Mouse (Mus musculus) bone marrow macrophage, adult 2 months (primary cell): ENCODE measurements around the gene Crb2.

Experiments
- CTCF ChIP-seq: IDR thresholded peaks from 2 replicates; pipeline ENCODE4 v1.5.1; 2012; ENCODE audit warnings: low read depth, mild to moderate bottlenecking, low read length, moderate library complexity
- POLR2A ChIP-seq: IDR thresholded peaks from 2 replicates; pipeline ENCODE4 v1.6.1; 2012; ENCODE audit warnings: mild to moderate bottlenecking, low read depth, low read length, borderline replicate concordance

GRCm38 (mm10) chr2:37839922-37840321, 63.9 kb downstream of the Crb2 start:
- no peak for TF ChIP-seq CTCF
- TF ChIP-seq POLR2A = no peak
